Mouse (Mus musculus) skeletal muscle tissue, adult 2 months (tissue): Measurements from ENCODE around the gene Setmar.

Experiments used
- DNase-seq: peaks from one replicate; pipeline ENCODE4 v3.0.0-alpha.2; 2012; ENCODE audit warnings: low read depth, low spot score

The Setmar gene

DNA sequence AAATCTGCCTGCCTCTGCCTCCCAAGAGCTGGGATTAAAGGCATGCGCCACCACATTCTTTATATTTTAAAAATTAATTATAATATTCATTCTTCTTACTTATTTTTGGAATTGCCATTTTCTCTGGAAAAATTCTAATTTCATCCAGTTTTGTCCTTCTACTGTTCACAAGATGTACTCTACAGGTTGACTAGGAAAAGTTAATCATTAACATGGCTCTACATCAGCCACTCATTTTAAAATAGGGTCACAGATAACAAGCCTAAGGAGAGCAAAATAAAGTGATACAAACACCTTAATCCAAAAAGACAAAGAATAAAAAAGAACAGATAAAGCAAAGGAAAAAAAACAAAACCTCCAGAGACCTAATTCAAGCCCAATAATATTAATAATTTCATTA lies 50.1 kb downstream of the Setmar start:
- DNase-seq, result no peak

DNA sequence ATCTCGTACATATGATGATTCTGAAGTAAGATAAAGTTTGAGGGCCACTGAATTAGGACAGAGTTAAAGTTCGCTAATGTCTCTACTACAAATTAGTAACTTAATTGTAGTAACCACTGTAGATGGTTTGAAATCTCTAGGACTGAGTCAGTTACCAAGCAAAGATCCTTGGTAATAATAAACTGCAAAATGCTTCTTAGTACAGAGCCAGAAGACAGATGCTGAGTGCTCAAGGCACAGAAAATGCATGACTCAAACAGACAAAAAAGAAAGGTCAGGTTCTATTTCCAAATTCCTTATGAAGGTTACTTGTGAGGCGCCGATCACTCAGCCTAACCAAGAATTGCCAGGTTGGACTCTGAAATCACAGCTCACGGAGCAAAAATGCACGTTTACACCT lies 53.0 kb downstream of the Setmar start:
- no peak for DNase-seq

DNA sequence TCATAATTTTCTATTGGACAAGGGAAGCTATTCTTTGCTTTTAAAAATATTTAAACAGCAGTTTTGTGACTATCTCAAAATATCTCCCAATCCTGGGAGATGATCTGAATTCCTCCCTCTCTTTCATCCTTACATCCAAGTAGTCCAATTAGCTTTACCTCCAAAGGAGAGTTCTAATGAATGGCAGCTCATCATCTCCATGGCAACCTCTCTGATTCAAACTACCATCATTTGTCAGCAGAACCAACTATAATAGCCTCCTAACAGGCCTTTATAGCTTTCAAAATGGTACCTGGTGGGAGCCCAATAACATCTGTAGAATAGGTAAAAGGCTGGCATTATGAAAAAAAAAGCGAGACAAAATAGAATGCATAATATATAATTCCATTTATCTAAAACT lies 60.6 kb downstream of the Setmar start:
- no peak for DNase-seq

GRCm38 (mm10) chr6:108126631-108127030 lies 61.8 kb downstream of the Setmar start:
- DNase-seq, result peak; percentile 10
